Mouse (Mus musculus) heart, postnatal 0 days (tissue): Measurements from ENCODE around the gene Cyp2j13. TPM values are rescaled to one million over a fixed set of nuclear protein-coding genes. Genes with fewer than 3 reads are reported as not detected.
"Not testable (repeated sequence)": the region's sequence is repeated elsewhere in the genome, so short reads cannot be mapped to it uniquely, and the experiment has no call there.

ENCODE experiments used
- ATAC-seq: fragments of 200-750 bp; cut with Nextera tagmentation; 2 replicates; pipeline ENCODE4 v1.8.0; 2017; ENCODE audit warnings: low read depth, moderate number of reproducible peaks, moderate library complexity; ENCODE audit not compliant: insufficient read depth
- DNase-seq: peaks from one replicate; pipeline ENCODE4 v3.0.0-alpha.2; 2016; ENCODE audit warnings: low spot score
- H3K27ac ChIP-seq: fragments of 300-500 bp; sonication (generic); 2 replicates; pipeline ENCODE4 v1.5.1; 2014; ENCODE audit warnings: low read depth, mild to moderate bottlenecking
- H3K27me3 ChIP-seq: fragments of 300-500 bp; sonication (generic); 2 replicates; pipeline ENCODE4 v1.6.1; 2014; ENCODE audit warnings: low read length, mixed read lengths; ENCODE audit not compliant: control insufficient read depth, insufficient read depth
- H3K36me3 ChIP-seq: fragments of 300-500 bp; sonication (generic); replicated peaks from 2 replicates; pipeline ENCODE4 v1.6.1; 2014; ENCODE audit warnings: low read length, mixed read lengths; ENCODE audit not compliant: control insufficient read depth, insufficient read depth
- H3K4me1 ChIP-seq: fragments of 300-500 bp; sonication (generic); 2 replicates; pipeline ENCODE4 v1.6.1; 2014; ENCODE audit warnings: antibody characterized with exemption; ENCODE audit not compliant: control insufficient read depth, insufficient read depth
- H3K4me2 ChIP-seq: fragments of 300-500 bp; sonication (generic); 2 replicates; pipeline ENCODE4 v1.6.1; 2014; ENCODE audit warnings: low read depth, mild to moderate bottlenecking, low read length, moderate library complexity
- H3K4me3 ChIP-seq: fragments of 300-500 bp; sonication (generic); 2 replicates; pipeline ENCODE4 v1.5.1; 2014; ENCODE audit warnings: low read depth, low read length
- H3K9ac ChIP-seq: fragments of 300-500 bp; sonication (generic); replicated peaks from 2 replicates; pipeline ENCODE4 v1.6.1; 2014; ENCODE audit warnings: low read depth, low read length, mixed read lengths
- H3K9me3 ChIP-seq: fragments of 300-500 bp; sonication (generic); replicated peaks from 2 replicates; pipeline ENCODE4 v1.6.1; 2016; ENCODE audit warnings: low read length; ENCODE audit not compliant: control insufficient read depth
- CTCF ChIP-seq: IDR thresholded peaks from 2 replicates; pipeline ENCODE4 v1.5.1; 2016; ENCODE audit warnings: antibody characterized with exemption, control low read depth, low read depth
- EP300 ChIP-seq: IDR thresholded peaks from 2 replicates; pipeline ENCODE4 v1.6.1; 2016; ENCODE audit warnings: antibody characterized with exemption, low read depth
- WGBS: fragments of 180-500 bp; shearing (Covaris S2); extraction: QIAGEN DNeasy Blood & Tissue Kit; methylation state at CpG from one replicate; pipeline ENCODE4 v1.1.7; 2014; 5-methylcytosine and 5-hydroxymethylcytosine counted together
- polyA plus RNA-seq: library from polyadenylated mRNA; unstranded; fragments of >200 nt; fragmentation: Nextera tagmentation; extraction: Ambion mirVana; gene quantifications from 2 replicates; pipeline ENCODE4 v1.2.1, GENCODE M21; 2015
- total RNA-seq: library from RNA; depleted of rRNA; stranded (reverse); fragments of >200 nt; gene quantifications from 2 replicates; pipeline ENCODE4 v1.2.3, GENCODE M21; 2014; ENCODE audit warnings: low replicate concordance; rRNA removed

Gene Cyp2j13
- total and polyA plus RNA-seq, 2 experiments from 2014 or later = not detected

GRCm38 (mm10) chr4:96060106-96060505 is 17.2 kb downstream of the Cyp2j13 start:
- 77% methylated on average over 2 of the region's 2 CpGs for WGBS
- Histone ChIP-seq H3K9ac (no peak overlapping the region), H3K4me2 (no peak overlapping the region), H3K4me3 (no peak overlapping the region), H3K27me3 (no peaks in the 10 kb centered on the region), H3K4me1 (no peaks in the 10 kb centered on the region), H3K9me3 (no peaks in the 10 kb centered on the region), H3K36me3 (no peaks in the 10 kb centered on the region), H3K27ac (no peak overlapping the region)
- TF ChIP-seq EP300 (no peak), CTCF (no peak)
- DNase-seq = no peak
- ATAC-seq = no peak

- no peak overlapping the region for H3K4me2 ChIP-seq
- H3K27me3 ChIP-seq = no peaks in the 10 kb centered on the region
- ATAC-seq = no peak
- H3K27ac ChIP-seq = no peak overlapping the region
- TF ChIP-seq CTCF (no peak), EP300 (no peak)
- H3K36me3 ChIP-seq = no peaks in the 10 kb centered on the region
- no peak for DNase-seq
- H3K9ac ChIP-seq = no peak overlapping the region
- H3K9me3 ChIP-seq = no peaks in the 10 kb centered on the region
- H3K4me3 ChIP-seq = no peak overlapping the region
- WGBS = 88% methylated on average over 1 of the region's 1 CpGs
- H3K4me1 ChIP-seq = no peaks in the 10 kb centered on the region
These were observed 48.9 kb downstream of the Cyp2j13 start for GRCm38 (mm10) chr4:96028412-96028811.

GRCm38 (mm10) chr4:96022803-96023202 is 54.5 kb downstream of the Cyp2j13 start:
- Histone ChIP-seq H3K4me3 (no peak overlapping the region), H3K4me2 (no peak overlapping the region), H3K4me1 (no peaks in the 10 kb centered on the region), H3K27ac (no peak overlapping the region), H3K9me3 (no peaks in the 10 kb centered on the region), H3K9ac (no peak overlapping the region), H3K27me3 (no peaks in the 10 kb centered on the region), H3K36me3 (peaks cover 7% of the 10 kb centered on the region; the same call in 1 of the 2 replicates)
- DNase-seq (no peak), ATAC-seq (no peak)
- TF ChIP-seq EP300 = no peak
- peak; percentile 51 for TF ChIP-seq CTCF

GRCm38 (mm10) chr4:96016875-96017274 is 60.5 kb downstream of the Cyp2j13 start:
- whole genome bisulfite sequencing = 97% methylated on average over 1 of the region's 1 CpGs
- Histone ChIP-seq H3K27ac (no peak overlapping the region), H3K4me3 (no peak overlapping the region), H3K4me1 (no peaks in the 10 kb centered on the region), H3K4me2 (no peak overlapping the region), H3K27me3 (no peaks in the 10 kb centered on the region), H3K9me3 (no peaks in the 10 kb centered on the region), H3K9ac (no peak overlapping the region), H3K36me3 (peaks cover 5% of the 10 kb centered on the region; the same call in 1 of the 2 replicates)
- no peak for DNase-seq
- TF ChIP-seq EP300 = no peak
- no peak for TF ChIP-seq CTCF
- no peak for ATAC-seq

GRCm38 (mm10) chr4:95982221-95982620 is 95.1 kb downstream of the Cyp2j13 start:
- not testable (repeated sequence) for H3K36me3 ChIP-seq, H3K27me3 ChIP-seq, DNase-seq, H3K27ac ChIP-seq, ATAC-seq, H3K4me1 ChIP-seq, H3K9me3 ChIP-seq, H3K4me3 ChIP-seq, H3K4me2 ChIP-seq, H3K9ac ChIP-seq
- WGBS = 84% methylated on average over 17 of the region's 17 CpGs

Other genes with a start within 250 kb of the Cyp2j13 start
- gene Hook1, start 110.3 kb downstream of the Cyp2j13 start, total RNA-seq = 1.9 and 2.0 TPM in 2 replicates
- gene Hook1, start 110.3 kb downstream of the Cyp2j13 start, polyA plus RNA-seq = 3.3 and 3.7 TPM in 2 replicates
- gene Cyp2j12, start 63.6 kb upstream of the Cyp2j13 start, total RNA-seq = not detected in 2 replicates
- gene Cyp2j12, start 63.6 kb upstream of the Cyp2j13 start, polyA plus RNA-seq = not detected in 2 replicates
- gene Cyp2j7, start 159.1 kb upstream of the Cyp2j13 start, total RNA-seq = not detected in 2 replicates
- gene Cyp2j7, start 159.1 kb upstream of the Cyp2j13 start, polyA plus RNA-seq = not detected in 2 replicates